26 mouse cellular contexts compared by ENCODE assay signal in the genomic region with DNA sequence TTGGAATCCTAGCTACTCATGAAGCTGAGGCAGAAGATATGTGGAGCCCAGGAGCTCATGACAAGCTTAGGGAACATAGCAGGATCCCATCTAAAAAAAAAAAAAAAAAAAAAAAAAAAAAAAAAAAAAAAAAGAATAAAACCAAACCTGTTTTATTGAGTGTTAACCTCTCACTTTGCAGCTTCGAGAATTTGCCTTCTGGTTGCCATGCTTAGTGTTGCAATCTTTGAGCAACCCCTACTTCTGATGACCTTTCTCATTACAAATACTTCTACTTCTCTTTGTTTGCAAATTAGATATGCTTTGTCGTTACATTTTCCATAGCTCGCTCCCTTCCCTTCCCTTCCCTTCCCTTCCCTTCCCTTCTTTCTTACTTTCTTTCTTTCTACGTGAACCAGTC. TPM values are rescaled to one million over a fixed set of nuclear protein-coding genes. Genes with fewer than 3 reads are reported as not detected.
"Had no signal": no experiment of that assay in that cellular context is flagged by ENCODE, and none has a peak within 500 bp of the region (broad histone marks: within the 10 kb centered on the region; RNA-seq: fewer than 3 reads in every experiment).

No protein-coding gene starts in this region.

- ATAC-seq: hindbrain, postnatal 0 days; intestine, embryonic 15.5 days had no signal

- DNase-seq: gastrocnemius, adult 2 months; gastrocnemius, postnatal 10 days; gastrocnemius, postnatal 25 days; heart, adult 11 months; heart, adult 2 months; heart, postnatal 14 days; heart, postnatal 36 days; kidney, adult 11 months; kidney, adult 2 months; kidney, adult 9 months; kidney, postnatal 14 days; kidney, postnatal 36 days; liver; liver, embryonic 13.5 days had no signal

- H3K4me1 ChIP-seq: heart, embryonic 13.5 days; heart, embryonic 15.5 days; hindbrain, embryonic 13.5 days; hindbrain, embryonic 15.5 days; intestine, embryonic 15.5 days; kidney, embryonic 15.5 days; limb, embryonic 12.5 days; liver, embryonic 13.5 days; liver, embryonic 15.5 days had no signal

- H3K27ac ChIP-seq: gastrocnemius, adult 2 months; heart, adult 2 months; heart, embryonic 13.5 days; heart, embryonic 15.5 days; hindbrain, embryonic 13.5 days; hindbrain, embryonic 15.5 days; hindbrain, postnatal 0 days; intestine, embryonic 15.5 days; kidney, embryonic 15.5 days; kidney, postnatal 0 days; left cerebral cortex, adult 2 months; limb, embryonic 12.5 days; liver, embryonic 13.5 days; liver, embryonic 15.5 days had no signal

- H3K9me3 ChIP-seq: heart, embryonic 13.5 days; heart, embryonic 15.5 days; hindbrain, embryonic 13.5 days; hindbrain, embryonic 15.5 days; intestine, embryonic 15.5 days; kidney, embryonic 15.5 days; limb, embryonic 12.5 days; liver, embryonic 13.5 days; liver, embryonic 15.5 days had no signal

- H3K4me3 ChIP-seq: gastrocnemius, adult 2 months; heart, adult 2 months; heart, embryonic 13.5 days; heart, embryonic 15.5 days; hindbrain, embryonic 13.5 days; hindbrain, embryonic 15.5 days; intestine, embryonic 15.5 days; kidney, embryonic 15.5 days; left cerebral cortex, adult 2 months; limb, embryonic 12.5 days; liver, embryonic 13.5 days; liver, embryonic 15.5 days had no signal

- H3K36me3 ChIP-seq: heart, embryonic 13.5 days; heart, embryonic 15.5 days; hindbrain, embryonic 13.5 days; hindbrain, embryonic 15.5 days; intestine, embryonic 15.5 days; kidney, embryonic 15.5 days; limb, embryonic 12.5 days; liver, embryonic 13.5 days; liver, embryonic 15.5 days had no signal

- H3K9ac ChIP-seq: heart, embryonic 13.5 days; heart, embryonic 15.5 days; hindbrain, embryonic 13.5 days; hindbrain, embryonic 15.5 days; intestine, embryonic 15.5 days; kidney, embryonic 15.5 days; limb, embryonic 12.5 days; liver, embryonic 13.5 days; liver, embryonic 15.5 days had no signal

RNA-seq across cellular contexts. Expression of gene Spag6, which starts 45.3 kb away (rescaled TPM):
- total RNA-seq: heart, postnatal 14 days; hematopoietic stem cell, adult 5-6 weeks; hindbrain, postnatal 0 days had no signal
